Mouse (Mus musculus): ENCODE measurements at regions not wholly inside any gene's neighbourhood (a gene's known extent, or its start where the extent isn't known, plus 50 kb on each side); places are given as distances from the start of the nearest gene placed in this dataset.

- no peak for DNase-seq (ENCODE audit: low spot score)
- Histone ChIP-seq H3K9me3 (no peaks in the 10 kb centered on the region), H3K27me3 (ENCODE audit: insufficient read depth, poor library complexity, severe bottlenecking) (no peaks in the 10 kb centered on the region), H3K27ac (no peak overlapping the region), H3K36me3 (no peaks in the 10 kb centered on the region), H3K4me3 (no peak overlapping the region), H3K4me1 (no peaks in the 10 kb centered on the region)
- WGBS: 84% methylated on average over 5 of the region's 5 CpGs
These were observed 258.9 kb upstream of the Jag1 start for GRCm38 (mm10) chr2:137375346-137375745.

GRCm38 (mm10) chr2:137371062-137371461, 254.6 kb upstream of the Jag1 start:
- H3K27me3 ChIP-seq (ENCODE audit: insufficient read depth, poor library complexity, severe bottlenecking): no peaks in the 10 kb centered on the region
- H3K4me3 ChIP-seq: no peak overlapping the region
- 64% methylated on average over 2 of the region's 2 CpGs for WGBS
- H3K4me1 ChIP-seq: no peaks in the 10 kb centered on the region
- no peaks in the 10 kb centered on the region for H3K9me3 ChIP-seq
- no peak overlapping the region for H3K27ac ChIP-seq
- no peaks in the 10 kb centered on the region for H3K36me3 ChIP-seq
- no peak for DNase-seq (ENCODE audit: low spot score)

GRCm38 (mm10) chr2:137363006-137363405, 246.6 kb upstream of the Jag1 start:
- WGBS: 89% methylated on average over 2 of the region's 2 CpGs
- H3K4me3 ChIP-seq: no peak overlapping the region
- no peaks in the 10 kb centered on the region for H3K9me3 ChIP-seq
- no peaks in the 10 kb centered on the region for H3K27me3 ChIP-seq (ENCODE audit: insufficient read depth, poor library complexity, severe bottlenecking)
- H3K27ac ChIP-seq: no peak overlapping the region
- H3K36me3 ChIP-seq: no peaks in the 10 kb centered on the region
- no peaks in the 10 kb centered on the region for H3K4me1 ChIP-seq
- no peak for DNase-seq (ENCODE audit: low spot score)

- H3K9me3 ChIP-seq: no peaks in the 10 kb centered on the region
- no peak overlapping the region for H3K27ac ChIP-seq
- no peaks in the 10 kb centered on the region for H3K27me3 ChIP-seq (ENCODE audit: insufficient read depth, poor library complexity, severe bottlenecking)
- no peak for DNase-seq (ENCODE audit: low spot score)
- H3K36me3 ChIP-seq: no peaks in the 10 kb centered on the region
- no peak overlapping the region for H3K4me3 ChIP-seq
- H3K4me1 ChIP-seq: no peaks in the 10 kb centered on the region
- 68% methylated on average over 13 of the region's 13 CpGs for WGBS
These were observed 240.8 kb upstream of the Jag1 start for GRCm38 (mm10) chr2:137357181-137357738.

GRCm38 (mm10) chr2:137343736-137344135, 227.3 kb upstream of the Jag1 start:
- Histone ChIP-seq H3K27ac (no peak overlapping the region), H3K4me3 (no peak overlapping the region), H3K27me3 (ENCODE audit: insufficient read depth, poor library complexity, severe bottlenecking) (no peaks in the 10 kb centered on the region), H3K4me1 (no peaks in the 10 kb centered on the region), H3K36me3 (no peaks in the 10 kb centered on the region), H3K9me3 (no peaks in the 10 kb centered on the region)
- DNase-seq (ENCODE audit: low spot score): no peak
- WGBS: 76% methylated on average over 2 of the region's 2 CpGs

GRCm38 (mm10) chr2:137329995-137330394, 213.6 kb upstream of the Jag1 start:
- no peaks in the 10 kb centered on the region for H3K27me3 ChIP-seq (ENCODE audit: insufficient read depth, poor library complexity, severe bottlenecking)
- no peaks in the 10 kb centered on the region for H3K9me3 ChIP-seq
- 83% methylated on average over 8 of the region's 8 CpGs for WGBS
- no peak overlapping the region for H3K27ac ChIP-seq
- H3K4me3 ChIP-seq: no peak overlapping the region
- H3K36me3 ChIP-seq: no peaks in the 10 kb centered on the region
- H3K4me1 ChIP-seq: no peaks in the 10 kb centered on the region
- DNase-seq (ENCODE audit: low spot score): no peak

- no peak for DNase-seq (ENCODE audit: low spot score)
- H3K4me3 ChIP-seq: no peak overlapping the region
- no peak overlapping the region for H3K27ac ChIP-seq
- WGBS: 44% methylated on average over 5 of the region's 5 CpGs
- no peaks in the 10 kb centered on the region for H3K9me3 ChIP-seq
- H3K27me3 ChIP-seq (ENCODE audit: insufficient read depth, poor library complexity, severe bottlenecking): no peaks in the 10 kb centered on the region
- H3K36me3 ChIP-seq: no peaks in the 10 kb centered on the region
- no peaks in the 10 kb centered on the region for H3K4me1 ChIP-seq
These were observed 207.0 kb upstream of the Jag1 start for GRCm38 (mm10) chr2:137323445-137323844.

- DNase-seq (ENCODE audit: low spot score): no peak
- 87% methylated on average over 4 of the region's 4 CpGs for WGBS
- H3K4me1 ChIP-seq: 0 out of 2 replicates have a peak, but pooled peaks cover 5% of the 10 kb centered on the region
- no peak overlapping the region for H3K27ac ChIP-seq
- H3K4me3 ChIP-seq: no peak overlapping the region
- no peaks in the 10 kb centered on the region for H3K27me3 ChIP-seq (ENCODE audit: insufficient read depth, poor library complexity, severe bottlenecking)
- no peaks in the 10 kb centered on the region for H3K9me3 ChIP-seq
- no peaks in the 10 kb centered on the region for H3K36me3 ChIP-seq
These were observed 194.1 kb upstream of the Jag1 start for GRCm38 (mm10) chr2:137310511-137310910.

GRCm38 (mm10) chr2:137308116-137308515, 191.7 kb upstream of the Jag1 start:
- no peaks in the 10 kb centered on the region for H3K36me3 ChIP-seq
- H3K9me3 ChIP-seq: no peaks in the 10 kb centered on the region
- no peaks in the 10 kb centered on the region for H3K4me1 ChIP-seq
- no peak overlapping the region for H3K4me3 ChIP-seq
- H3K27me3 ChIP-seq (ENCODE audit: insufficient read depth, poor library complexity, severe bottlenecking): no peaks in the 10 kb centered on the region
- no peak overlapping the region for H3K27ac ChIP-seq
- WGBS: 61% methylated on average over 9 of the region's 9 CpGs
- no peak for DNase-seq (ENCODE audit: low spot score)

- Histone ChIP-seq H3K36me3 (no peaks in the 10 kb centered on the region), H3K27me3 (ENCODE audit: insufficient read depth, poor library complexity, severe bottlenecking) (no peaks in the 10 kb centered on the region), H3K4me1 (no peaks in the 10 kb centered on the region), H3K27ac (no peak overlapping the region), H3K4me3 (no peak overlapping the region), H3K9me3 (no peaks in the 10 kb centered on the region)
- WGBS: 77% methylated on average over 4 of the region's 4 CpGs
- no peak for DNase-seq (ENCODE audit: low spot score)
These were observed 185.2 kb upstream of the Jag1 start for GRCm38 (mm10) chr2:137301474-137302267.

- no peaks in the 10 kb centered on the region for H3K9me3 ChIP-seq
- H3K4me1 ChIP-seq: peaks cover 3% of the 10 kb centered on the region; the same call in 1 of the 2 replicates
- H3K36me3 ChIP-seq: no peaks in the 10 kb centered on the region
- no peak for DNase-seq (ENCODE audit: low spot score)
- 81% methylated on average over 3 of the region's 3 CpGs for WGBS
- H3K27ac ChIP-seq: no peak overlapping the region
- H3K27me3 ChIP-seq (ENCODE audit: insufficient read depth, poor library complexity, severe bottlenecking): no peaks in the 10 kb centered on the region
- no peak overlapping the region for H3K4me3 ChIP-seq
These were observed 172.8 kb upstream of the Jag1 start for GRCm38 (mm10) chr2:137289231-137289630.

- Histone ChIP-seq H3K27me3 (ENCODE audit: insufficient read depth, poor library complexity, severe bottlenecking) (no peaks in the 10 kb centered on the region), H3K9me3 (no peaks in the 10 kb centered on the region), H3K36me3 (no peaks in the 10 kb centered on the region), H3K4me1 (no peaks in the 10 kb centered on the region), H3K27ac (no peak overlapping the region), H3K4me3 (no peak overlapping the region)
- no peak for DNase-seq (ENCODE audit: low spot score)
- 61% methylated on average over 5 of the region's 5 CpGs for WGBS
These were observed 155.2 kb upstream of the Jag1 start for GRCm38 (mm10) chr2:137271575-137272180.

- H3K4me3 ChIP-seq: no peak overlapping the region
- 82% methylated on average over 2 of the region's 2 CpGs for WGBS
These were observed 146.5 kb upstream of the Jag1 start for GRCm38 (mm10) chr2:137262911-137263310.

More at GRCm38 (mm10) chr2:137262911-137263310, 146.5 kb upstream of the Jag1 start:
- DNase-seq (ENCODE audit: low spot score): no peak
- H3K9me3 ChIP-seq: no peaks in the 10 kb centered on the region
- no peaks in the 10 kb centered on the region for H3K4me1 ChIP-seq
- no peaks in the 10 kb centered on the region for H3K36me3 ChIP-seq
- no peaks in the 10 kb centered on the region for H3K27me3 ChIP-seq (ENCODE audit: insufficient read depth, poor library complexity, severe bottlenecking)
- no peak overlapping the region for H3K27ac ChIP-seq

Measured in heart, embryonic 10.5 days (tissue).